Mouse (Mus musculus) C2C12 (cell line): ENCODE measurements around the gene Pkdcc. TPM values are rescaled to one million over a fixed set of nuclear protein-coding genes. Genes with fewer than 3 reads are reported as not detected.

Experiments
- H3K27me3 ChIP-seq: one replicate; pipeline ENCODE4 v1.6.1; 2011; ENCODE audit not compliant: control insufficient read depth, insufficient read depth, insufficient read length
- H3K36me3 ChIP-seq: one replicate; pipeline ENCODE4 v1.6.1; 2011; ENCODE audit not compliant: control insufficient read depth, insufficient read depth
- H3K4me3 ChIP-seq: one replicate; pipeline ENCODE4 v1.5.1; 2011; ENCODE audit warnings: mild to moderate bottlenecking, control low read depth; ENCODE audit not compliant: poor library complexity, insufficient read depth, severe bottlenecking
- H3K79me2 ChIP-seq: one replicate; pipeline ENCODE4 v1.6.1; 2011; ENCODE audit not compliant: control insufficient read depth, insufficient read depth
- H3K79me3 ChIP-seq: one replicate; pipeline ENCODE4 v1.6.1; 2011; ENCODE audit warnings: low read depth, control low read depth
- H3ac ChIP-seq: one replicate; pipeline ENCODE3; 2011; ENCODE audit warnings: low read depth; ENCODE audit not compliant: control insufficient read depth, insufficient read length
- CEBPB ChIP-seq: IDR thresholded peaks from one replicate; pipeline ENCODE4 v1.6.1; 2011; ENCODE audit warnings: low read depth, mild to moderate bottlenecking, control low read depth, moderate library complexity
- CTCF ChIP-seq: IDR thresholded peaks from one replicate; pipeline ENCODE4 v1.5.1; 2011; ENCODE audit not compliant: control insufficient read depth, insufficient read depth, insufficient read length
- FOSL1 ChIP-seq: IDR thresholded peaks from one replicate; pipeline ENCODE4 v1.8.0; 2011; ENCODE audit warnings: mild to moderate bottlenecking, low read length; ENCODE audit not compliant: poor library complexity, insufficient read depth, severe bottlenecking
- MAX ChIP-seq: IDR thresholded peaks from one replicate; pipeline ENCODE4 v1.6.1; 2011; ENCODE audit warnings: mild to moderate bottlenecking, control low read depth
- MYOD1 ChIP-seq: IDR thresholded peaks from one replicate; pipeline ENCODE4 v1.6.1; 2011; ENCODE audit warnings: low read depth; ENCODE audit not compliant: control insufficient read depth, insufficient read length
- MYOG ChIP-seq: IDR thresholded peaks from one replicate; pipeline ENCODE4 v1.6.1; 2011; ENCODE audit not compliant: control insufficient read depth, insufficient read length; ENCODE audit errors: extremely low read depth
- USF1 ChIP-seq: IDR thresholded peaks from one replicate; pipeline ENCODE4 v1.6.1; 2011; ENCODE audit warnings: low read depth, mild to moderate bottlenecking, control low read depth, moderate library complexity
- polyA plus RNA-seq: library from polyadenylated mRNA; unstranded; fragments of >200 nt; fragmentation: generic; extraction: Trizol; gene quantifications from one replicate; pipeline ENCODE4 v1.2.1, GENCODE M21; 2012; ENCODE audit warnings: missing spikeins

The Pkdcc gene
- polyA plus RNA-seq, 1 experiment: 4.6 TPM

DNA sequence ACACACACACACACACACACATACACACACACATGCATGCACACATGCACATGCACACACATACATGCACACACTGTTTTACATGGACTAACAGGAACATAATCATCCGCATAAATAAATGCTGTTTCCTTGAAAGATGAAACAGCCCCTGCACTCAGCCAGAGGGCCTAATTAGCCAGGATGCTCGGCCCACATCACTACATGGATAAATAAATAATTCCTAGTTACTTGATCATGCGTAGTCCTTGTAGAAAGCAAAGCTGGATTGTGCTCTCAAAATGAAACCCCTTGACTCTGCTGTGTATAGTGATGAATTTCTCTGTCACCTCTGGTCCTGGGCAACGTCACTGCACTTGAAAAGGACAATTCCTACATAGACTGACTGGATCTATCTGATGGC is 35.5 kb upstream of the Pkdcc start:
- Histone ChIP-seq H3K79me2 (no peaks in the 10 kb centered on the region), H3K79me3 (no peaks in the 10 kb centered on the region), H3K27me3 (no peaks in the 10 kb centered on the region), H3K4me3 (no peak overlapping the region), H3ac (no peak overlapping the region), H3K36me3 (no peaks in the 10 kb centered on the region)
- TF ChIP-seq MAX (no peak), FOSL1 (no peak), MYOG (no peak), USF1 (no peak), MYOD1 (no peak)

DNA sequence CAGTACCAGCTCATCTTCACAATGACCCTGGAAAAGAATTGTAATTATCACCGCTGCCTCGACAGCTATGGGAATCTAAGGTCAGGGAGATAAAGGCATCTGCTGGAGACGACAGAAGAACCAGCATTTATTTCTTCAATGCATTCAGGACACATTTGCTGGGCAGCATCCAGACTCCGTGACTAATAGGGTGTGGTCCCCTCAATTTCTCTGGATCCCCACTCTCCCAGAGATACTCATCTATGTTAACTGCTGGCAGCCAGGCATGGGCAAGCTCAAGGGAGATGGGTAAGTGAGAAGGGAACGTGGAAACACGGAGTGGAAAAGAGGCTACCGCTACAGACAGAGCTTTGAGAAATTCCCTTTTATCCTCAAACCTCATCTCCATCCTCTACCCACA is 34.0 kb upstream of the Pkdcc start:
- no peaks in the 10 kb centered on the region for H3K27me3 ChIP-seq
- no peaks in the 10 kb centered on the region for H3K36me3 ChIP-seq
- H3ac ChIP-seq: no peak overlapping the region
- H3K79me2 ChIP-seq: no peaks in the 10 kb centered on the region
- TF ChIP-seq MYOG (no peak), CEBPB (no peak), MYOD1 (no peak), CTCF (no peak), MAX (no peak), FOSL1 (no peak), USF1 (no peak)
- H3K79me3 ChIP-seq: no peaks in the 10 kb centered on the region
- H3K4me3 ChIP-seq: no peak overlapping the region

DNA sequence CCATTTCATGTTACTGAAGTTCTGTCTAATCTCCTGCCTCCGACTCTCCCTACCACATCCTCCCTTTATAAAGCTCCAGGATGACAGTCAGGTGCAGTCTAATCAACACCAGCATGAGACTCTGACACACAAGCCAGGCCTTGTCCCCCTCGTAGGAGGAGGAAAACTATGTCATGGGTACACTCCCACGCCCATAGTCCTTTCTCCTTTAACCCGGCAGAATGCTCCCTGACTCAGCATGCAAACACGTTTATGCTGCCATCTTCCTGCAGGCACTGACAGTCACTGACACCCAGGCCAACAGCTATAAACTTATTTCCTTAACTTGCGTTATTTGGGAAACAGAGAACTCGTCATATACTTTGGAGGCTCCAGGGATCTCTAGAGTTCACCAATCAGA is 33.5 kb upstream of the Pkdcc start:
- TF ChIP-seq CEBPB: no peak
- no peak for TF ChIP-seq MYOG
- TF ChIP-seq CTCF: no peak
- TF ChIP-seq MAX: no peak
- no peak for TF ChIP-seq USF1
- no peak for TF ChIP-seq FOSL1
- TF ChIP-seq MYOD1: no peak
- Histone ChIP-seq H3K4me3 (no peak overlapping the region), H3K27me3 (no peaks in the 10 kb centered on the region), H3K79me2 (no peaks in the 10 kb centered on the region), H3ac (no peak overlapping the region), H3K36me3 (no peaks in the 10 kb centered on the region), H3K79me3 (no peaks in the 10 kb centered on the region)

DNA sequence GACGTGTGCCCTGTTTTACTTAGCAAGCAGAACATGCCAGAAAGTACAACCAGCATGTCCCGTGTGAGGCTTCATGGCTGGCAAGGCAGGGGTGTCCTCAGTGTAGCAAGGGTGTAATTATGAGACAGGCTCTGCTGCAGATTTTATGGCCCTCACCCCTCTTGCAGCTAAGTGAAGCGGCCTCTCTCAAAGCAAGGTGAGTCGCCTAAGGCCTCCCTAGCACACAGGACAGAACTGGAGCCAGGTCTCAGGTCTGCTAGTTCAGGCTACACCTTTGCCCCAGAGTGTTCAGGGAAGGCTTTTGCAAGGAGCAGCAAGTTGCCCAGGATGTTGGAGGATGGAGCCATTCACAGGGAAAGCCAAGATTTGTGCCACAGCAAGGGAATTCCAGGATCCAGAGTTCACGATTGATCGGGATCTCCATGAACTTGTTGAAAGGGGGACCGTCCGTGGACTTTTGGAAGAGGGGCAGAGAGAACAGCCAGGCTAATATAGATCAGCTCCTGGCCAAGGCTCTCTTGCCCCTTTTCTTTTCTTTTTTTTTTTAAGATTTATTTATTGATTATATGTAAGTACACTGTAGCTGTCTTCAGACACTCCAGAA is 32.9 kb upstream of the Pkdcc start:
- Histone ChIP-seq H3K79me2 (no peaks in the 10 kb centered on the region), H3K4me3 (no peak overlapping the region), H3K27me3 (no peaks in the 10 kb centered on the region), H3ac (no peak overlapping the region), H3K36me3 (no peaks in the 10 kb centered on the region), H3K79me3 (no peaks in the 10 kb centered on the region)
- TF ChIP-seq CTCF (no peak), MAX (no peak), USF1 (no peak), FOSL1 (no peak), CEBPB (no peak), MYOD1 (no peak), MYOG (no peak)

DNA sequence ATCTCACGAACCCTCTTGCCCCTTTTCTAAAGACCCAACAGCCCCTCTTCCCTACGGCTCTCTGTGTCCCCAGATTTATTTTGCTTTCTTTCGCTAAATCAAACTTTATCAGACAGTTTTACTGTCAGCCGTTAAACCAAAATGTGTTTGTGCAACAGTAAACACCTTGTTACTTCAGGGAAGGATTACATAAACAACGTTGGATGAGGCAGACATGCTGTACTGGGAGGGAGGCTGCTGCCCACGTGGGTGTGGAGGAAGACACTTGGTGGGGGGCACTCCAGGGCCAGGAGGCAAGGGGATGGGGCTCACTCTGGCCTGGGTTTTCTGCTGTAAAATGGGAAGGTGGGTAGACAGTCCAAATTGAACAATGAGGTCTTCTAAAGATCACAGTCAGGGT is 32.3 kb upstream of the Pkdcc start:
- TF ChIP-seq CEBPB (no peak), CTCF (no peak), FOSL1 (no peak), USF1 (no peak), MYOG (no peak), MAX (no peak), MYOD1 (no peak)
- Histone ChIP-seq H3K4me3 (no peak overlapping the region), H3K27me3 (no peaks in the 10 kb centered on the region)

DNA sequence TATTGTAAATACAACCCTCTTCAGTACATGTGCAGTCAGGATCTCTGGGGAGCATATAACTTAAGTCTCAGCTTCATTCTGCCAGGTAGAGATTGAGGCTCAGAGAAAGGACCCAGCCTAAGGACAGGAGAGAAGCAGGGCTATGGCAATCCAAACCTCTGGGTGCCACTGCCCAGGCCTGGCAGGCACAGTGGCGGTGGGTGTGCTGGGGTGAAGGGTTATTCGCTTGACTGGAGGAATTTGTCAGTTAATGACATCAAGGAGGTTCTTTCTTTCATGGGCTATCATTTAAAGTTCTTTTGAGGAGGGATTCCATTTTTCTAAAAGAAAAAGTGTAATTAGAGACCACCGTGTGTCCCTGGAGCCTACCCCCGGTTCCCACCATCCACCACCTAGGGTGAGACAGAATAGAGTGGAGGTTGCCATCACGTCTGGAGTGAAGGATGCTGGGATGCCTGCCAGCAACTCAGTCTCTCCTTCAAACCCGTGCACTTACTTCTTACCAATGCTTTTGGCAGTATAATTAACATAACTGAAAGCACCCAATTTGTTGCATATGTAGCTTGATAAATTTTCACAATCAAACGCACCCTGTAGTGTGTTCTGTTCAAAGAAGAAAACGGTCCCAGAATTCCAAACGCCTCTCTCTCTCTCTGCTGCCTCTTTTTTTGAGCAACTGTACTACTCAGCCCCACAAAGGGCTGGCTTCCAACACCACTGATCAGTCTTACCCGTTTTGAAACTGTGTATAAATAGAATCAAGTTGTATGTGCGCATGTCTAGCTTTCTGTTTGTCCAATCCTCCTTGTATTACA is 27.1 kb upstream of the Pkdcc start:
- H3K4me3 ChIP-seq: no peak overlapping the region
- H3K79me3 ChIP-seq: no peaks in the 10 kb centered on the region
- H3K27me3 ChIP-seq: no peaks in the 10 kb centered on the region
- no peak overlapping the region for H3ac ChIP-seq
- H3K79me2 ChIP-seq: no peaks in the 10 kb centered on the region
- no peaks in the 10 kb centered on the region for H3K36me3 ChIP-seq
- TF ChIP-seq MYOG (no peak), USF1 (no peak), MAX (no peak), MYOD1 (no peak), FOSL1 (no peak)

More for the DNA sequence above, 32.3 kb upstream of the Pkdcc start:
- no peaks in the 10 kb centered on the region for H3K36me3 ChIP-seq
- no peaks in the 10 kb centered on the region for H3K79me3 ChIP-seq
- no peaks in the 10 kb centered on the region for H3K79me2 ChIP-seq
- H3ac ChIP-seq: no peak overlapping the region
